Mouse (Mus musculus) heart, embryonic 14.5 days (tissue): ENCODE measurements around the gene Arhgef38. TPM values are rescaled to one million over a fixed set of nuclear protein-coding genes. Genes with fewer than 3 reads are reported as not detected.

ENCODE experiments used
- ATAC-seq: fragments of 200-750 bp; cut with Nextera tagmentation; 2 replicates; pipeline ENCODE4 v1.8.0; 2017; ENCODE audit warnings: low read depth, moderate TSS enrichment; ENCODE audit not compliant: insufficient number of reproducible peaks, insufficient read depth, low FRiP score
- H3K27ac ChIP-seq, 2 experiments: fragments of 200-500 bp in 1 of 2; fragments of 300-500 bp in 1 of 2; sonication (generic) in 1 of 2; replicated peaks in 1 of 2; 2 replicates each; pipeline ENCODE4 v1.5.1; 2012 to 2014; ENCODE audit warnings: low read depth in 2 of 2, low read length in 2 of 2, control low read depth in 1 of 2, mild to moderate bottlenecking in 1 of 2, mixed read lengths in 1 of 2; ENCODE audit not compliant: control insufficient read depth in 1 of 2, insufficient read depth in 1 of 2
- H3K27me3 ChIP-seq: fragments of 300-500 bp; sonication (generic); 2 replicates; pipeline ENCODE4 v1.6.1; 2014; ENCODE audit warnings: mild to moderate bottlenecking, low read length, control low read depth; ENCODE audit not compliant: control insufficient read depth, insufficient read depth
- H3K36me3 ChIP-seq: fragments of 300-500 bp; sonication (generic); 2 replicates; pipeline ENCODE4 v1.6.1; 2014; ENCODE audit warnings: mild to moderate bottlenecking, control low read depth, low read length, mixed read lengths; ENCODE audit not compliant: control insufficient read depth, insufficient read depth
- H3K4me1 ChIP-seq, 2 experiments: fragments of 200-500 bp in 1 of 2; fragments of 300-500 bp in 1 of 2; sonication (generic) in 1 of 2; 2 replicates each; pipeline ENCODE4 v1.6.1; 2012 to 2014; ENCODE audit warnings: low read length in 2 of 2, control low read depth in 1 of 2, mixed read lengths in 1 of 2; ENCODE audit not compliant: control insufficient read depth in 2 of 2, insufficient read depth in 2 of 2
- H3K4me2 ChIP-seq: fragments of 300-500 bp; sonication (generic); 2 replicates; pipeline ENCODE4 v1.6.1; 2014; ENCODE audit warnings: mild to moderate bottlenecking, low read length
- H3K4me3 ChIP-seq, 2 experiments: fragments of 200-500 bp in 1 of 2; fragments of 300-500 bp in 1 of 2; sonication (generic) in 1 of 2; 2 replicates each; pipeline ENCODE4 v1.5.1; 2012 to 2014; ENCODE audit warnings: low read length in 2 of 2, mild to moderate bottlenecking in 2 of 2, control low read depth in 1 of 2, low read depth in 1 of 2, moderate library complexity in 1 of 2; ENCODE audit not compliant: control insufficient read depth in 1 of 2, insufficient read depth in 1 of 2
- H3K9ac ChIP-seq: fragments of 300-500 bp; sonication (generic); 2 replicates; pipeline ENCODE4 v1.6.1; 2014; ENCODE audit warnings: mild to moderate bottlenecking, low read length
- H3K9me3 ChIP-seq: fragments of 300-500 bp; sonication (generic); 2 replicates; pipeline ENCODE4 v1.6.1; 2016; ENCODE audit warnings: low read length, control low read depth; ENCODE audit not compliant: control insufficient read depth
- WGBS: fragments of 180-500 bp; shearing (Covaris S2); extraction: QIAGEN DNeasy Blood & Tissue Kit; methylation state at CpG from one replicate; pipeline ENCODE4 v1.1.7; 2014; 5-methylcytosine and 5-hydroxymethylcytosine counted together
- polyA plus RNA-seq: library from polyadenylated mRNA; unstranded; fragments of >200 nt; fragmentation: Nextera tagmentation; extraction: Ambion mirVana; gene quantifications from 2 replicates; pipeline ENCODE4 v1.2.1, GENCODE M21; 2014

Arhgef38 gene
- polyA plus RNA-seq, 1 experiment from 2014 or later: 0.14 TPM

- H3K4me2 ChIP-seq: no peak overlapping the region
- no peaks in the 10 kb centered on the region for H3K9me3 ChIP-seq
- no peak for ATAC-seq
- no peak overlapping the region for H3K9ac ChIP-seq
- H3K4me3 ChIP-seq: no peak overlapping the region
- no peak overlapping the region for H3K27ac ChIP-seq
- no peaks in the 10 kb centered on the region for H3K4me1 ChIP-seq
- no peaks in the 10 kb centered on the region for H3K27me3 ChIP-seq
- no peaks in the 10 kb centered on the region for H3K36me3 ChIP-seq
- 83% methylated on average over 13 of the region's 13 CpGs for WGBS
Measured at GRCm38 (mm10) chr3:133202171-133202570, 32.6 kb downstream of the Arhgef38 start.

GRCm38 (mm10) chr3:133188930-133189329 is 45.8 kb downstream of the Arhgef38 start:
- H3K9ac ChIP-seq: no peak overlapping the region
- no peaks in the 10 kb centered on the region for H3K9me3 ChIP-seq
- H3K4me1 ChIP-seq: no peaks in the 10 kb centered on the region
- H3K27me3 ChIP-seq: no peaks in the 10 kb centered on the region
- no peak overlapping the region for H3K27ac ChIP-seq
- no peak for ATAC-seq
- H3K36me3 ChIP-seq: no peaks in the 10 kb centered on the region
- H3K4me3 ChIP-seq: no peak overlapping the region
- no peak overlapping the region for H3K4me2 ChIP-seq
- 84% methylated on average over 3 of the region's 3 CpGs for WGBS

GRCm38 (mm10) chr3:133187524-133187923 is 47.2 kb downstream of the Arhgef38 start:
- no peaks in the 10 kb centered on the region for H3K4me1 ChIP-seq
- no peak for ATAC-seq
- no peak overlapping the region for H3K4me2 ChIP-seq
- H3K36me3 ChIP-seq: no peaks in the 10 kb centered on the region
- H3K9ac ChIP-seq: no peak overlapping the region
- H3K27ac ChIP-seq: no peak overlapping the region
- H3K27me3 ChIP-seq: no peaks in the 10 kb centered on the region
- WGBS: 84% methylated on average over 3 of the region's 3 CpGs
- H3K4me3 ChIP-seq: no peak overlapping the region
- no peaks in the 10 kb centered on the region for H3K9me3 ChIP-seq

- H3K4me1 ChIP-seq: no peaks in the 10 kb centered on the region
- H3K36me3 ChIP-seq: no peaks in the 10 kb centered on the region
- H3K9me3 ChIP-seq: no peaks in the 10 kb centered on the region
- H3K27ac ChIP-seq: no peak overlapping the region
- H3K4me2 ChIP-seq: no peak overlapping the region
- 74% methylated on average over 12 of the region's 12 CpGs for WGBS
- no peaks in the 10 kb centered on the region for H3K27me3 ChIP-seq
- no peak overlapping the region for H3K4me3 ChIP-seq
- H3K9ac ChIP-seq: no peak overlapping the region
- no peak for ATAC-seq
Measured at GRCm38 (mm10) chr3:133176033-133176750, 58.6 kb downstream of the Arhgef38 start.

- no peaks in the 10 kb centered on the region for H3K27me3 ChIP-seq
- H3K4me3 ChIP-seq: no peak overlapping the region
- no peak overlapping the region for H3K4me2 ChIP-seq
- no peak for ATAC-seq
- WGBS: 82% methylated on average over 4 of the region's 4 CpGs
- H3K9ac ChIP-seq: no peak overlapping the region
- no peaks in the 10 kb centered on the region for H3K4me1 ChIP-seq
- H3K27ac ChIP-seq: no peak overlapping the region
- no peaks in the 10 kb centered on the region for H3K9me3 ChIP-seq
- no peaks in the 10 kb centered on the region for H3K36me3 ChIP-seq
Measured at GRCm38 (mm10) chr3:133172291-133172690, 62.5 kb downstream of the Arhgef38 start.

GRCm38 (mm10) chr3:133169737-133170136 is 65.0 kb downstream of the Arhgef38 start:
- Histone ChIP-seq H3K4me1 (no peaks in the 10 kb centered on the region), H3K27me3 (no peaks in the 10 kb centered on the region), H3K9ac (no peak overlapping the region), H3K4me2 (no peak overlapping the region), H3K4me3 (no peak overlapping the region), H3K36me3 (no peaks in the 10 kb centered on the region), H3K27ac (no peak overlapping the region), H3K9me3 (no peaks in the 10 kb centered on the region)
- WGBS: 58% methylated on average over 7 of the region's 7 CpGs
- no peak for ATAC-seq

GRCm38 (mm10) chr3:133167550-133167949 is 67.2 kb downstream of the Arhgef38 start:
- Histone ChIP-seq H3K36me3 (no peaks in the 10 kb centered on the region), H3K4me2 (no peak overlapping the region), H3K27ac (no peak overlapping the region), H3K4me3 (no peak overlapping the region), H3K4me1 (no peaks in the 10 kb centered on the region), H3K9me3 (no peaks in the 10 kb centered on the region), H3K9ac (no peak overlapping the region), H3K27me3 (no peaks in the 10 kb centered on the region)
- 73% methylated on average over 6 of the region's 6 CpGs for WGBS
- no peak for ATAC-seq

- 16% methylated on average over 1 of the region's 1 CpGs for WGBS
- H3K4me2 ChIP-seq: no peak overlapping the region
- H3K36me3 ChIP-seq: no peaks in the 10 kb centered on the region
- H3K27ac ChIP-seq: no peak overlapping the region
- H3K27me3 ChIP-seq: no peaks in the 10 kb centered on the region
- H3K9ac ChIP-seq: no peak overlapping the region
- H3K4me3 ChIP-seq: no peak overlapping the region
- no peaks in the 10 kb centered on the region for H3K9me3 ChIP-seq
- no peak for ATAC-seq
- no peaks in the 10 kb centered on the region for H3K4me1 ChIP-seq
Measured at GRCm38 (mm10) chr3:133165130-133165529, 69.6 kb downstream of the Arhgef38 start.
